Mouse (Mus musculus) midbrain, postnatal 0 days (tissue): ENCODE results near the gene Xylt1. TPM values are rescaled to one million over a fixed set of nuclear protein-coding genes. Genes with fewer than 3 reads are reported as not detected.
A peak's percentile ranks its signal among the peaks of the same experiment; 100 is the strongest.

Experiments used
- ATAC-seq: fragments of 200-750 bp; cut with Nextera tagmentation; 2 replicates; pipeline ENCODE4 v1.8.0; 2017; ENCODE audit warnings: moderate number of reproducible peaks, mild to moderate bottlenecking, moderate TSS enrichment, moderate library complexity; ENCODE audit not compliant: low FRiP score
- DNase-seq: peaks from one replicate; pipeline ENCODE4 v3.0.0-alpha.2; 2015; ENCODE audit warnings: low spot score
- H3K27ac ChIP-seq: fragments of 300-500 bp; sonication (generic); 2 replicates; pipeline ENCODE4 v1.5.1; 2014; ENCODE audit warnings: low read depth, mild to moderate bottlenecking, low read length, mixed read lengths
- H3K27me3 ChIP-seq: fragments of 300-500 bp; sonication (generic); 2 replicates; pipeline ENCODE4 v1.6.1; 2014; ENCODE audit warnings: low read length, control low read depth, mixed read lengths; ENCODE audit not compliant: insufficient read depth
- H3K36me3 ChIP-seq: fragments of 300-500 bp; sonication (generic); 2 replicates; pipeline ENCODE4 v1.6.1; 2014; ENCODE audit warnings: low read length, control low read depth, mixed read lengths; ENCODE audit not compliant: insufficient read depth
- H3K4me1 ChIP-seq: fragments of 300-500 bp; sonication (generic); 2 replicates; pipeline ENCODE4 v1.6.1; 2014; ENCODE audit warnings: mild to moderate bottlenecking, control low read depth, antibody characterized with exemption, low read length, mixed read lengths; ENCODE audit not compliant: insufficient read depth
- H3K4me2 ChIP-seq: fragments of 300-500 bp; sonication (generic); 2 replicates; pipeline ENCODE4 v1.6.1; 2014; ENCODE audit warnings: low read depth, mild to moderate bottlenecking, low read length, mixed read lengths; ENCODE audit not compliant: poor library complexity, severe bottlenecking
- H3K4me3 ChIP-seq: fragments of 300-500 bp; sonication (generic); 2 replicates; pipeline ENCODE4 v1.5.1; 2014; ENCODE audit warnings: low read depth, mild to moderate bottlenecking, low read length, moderate library complexity
- H3K9ac ChIP-seq: fragments of 300-500 bp; sonication (generic); replicated peaks from 2 replicates; pipeline ENCODE4 v1.6.1; 2014; ENCODE audit warnings: mild to moderate bottlenecking, low read length, moderate library complexity, mixed read lengths; ENCODE audit not compliant: poor library complexity, severe bottlenecking
- H3K9me3 ChIP-seq: fragments of 300-500 bp; sonication (generic); 2 replicates; pipeline ENCODE4 v1.6.1; 2016; ENCODE audit warnings: low read length, control low read depth
- CTCF ChIP-seq: IDR thresholded peaks from 2 replicates; pipeline ENCODE4 v1.5.1; 2016; ENCODE audit warnings: antibody characterized with exemption, mild to moderate bottlenecking
- WGBS: fragments of 180-500 bp; shearing (Covaris S2); extraction: QIAGEN DNeasy Blood & Tissue Kit; methylation state at CpG from one replicate; pipeline ENCODE4 v1.1.7; 2014; 5-methylcytosine and 5-hydroxymethylcytosine counted together
- polyA plus RNA-seq: library from polyadenylated mRNA; unstranded; fragments of >200 nt; fragmentation: Nextera tagmentation; extraction: Ambion mirVana; gene quantifications from 2 replicates; pipeline ENCODE4 v1.2.1, GENCODE M21; 2015
- total RNA-seq: library from RNA; depleted of rRNA; stranded (reverse); fragments of >200 nt; gene quantifications from 2 replicates; pipeline ENCODE4 v1.2.3, GENCODE M21; 2014

Gene Xylt1
- total and polyA plus RNA-seq, 2 experiments from 2014 or later = 2.5 to 16.4 TPM

- Histone ChIP-seq H3K27me3 (no peaks in the 10 kb centered on the region), H3K4me2 (no peak overlapping the region), H3K36me3 (no peaks in the 10 kb centered on the region; the same call in 1 of the 2 replicates), H3K4me1 (no peaks in the 10 kb centered on the region), H3K9ac (no peak overlapping the region), H3K27ac (no peak overlapping the region), H3K4me3 (no peak overlapping the region), H3K9me3 (no peaks in the 10 kb centered on the region)
- ATAC-seq (0 out of 2 replicates have a peak, but pooled peaks have one; percentile 47), DNase-seq (peak; percentile 44)
- no peak for TF ChIP-seq CTCF
- 25% methylated on average over 9 of the region's 9 CpGs for WGBS
Measured at GRCm38 (mm10) chr7:117563939-117564499, 183.2 kb downstream of the Xylt1 start.

GRCm38 (mm10) chr7:117564627-117565026 lies 183.8 kb downstream of the Xylt1 start:
- TF ChIP-seq CTCF = no peak
- no peak overlapping the region for H3K4me3 ChIP-seq
- H3K9me3 ChIP-seq = no peaks in the 10 kb centered on the region
- ATAC-seq (no peak), DNase-seq (no peak)
- no peaks in the 10 kb centered on the region for H3K4me1 ChIP-seq
- H3K4me2 ChIP-seq = no peak overlapping the region
- H3K27ac ChIP-seq = no peak overlapping the region
- H3K9ac ChIP-seq = no peak overlapping the region
- no peaks in the 10 kb centered on the region; the same call in 1 of the 2 replicates for H3K36me3 ChIP-seq
- 81% methylated on average over 4 of the region's 4 CpGs for WGBS
- H3K27me3 ChIP-seq = no peaks in the 10 kb centered on the region

GRCm38 (mm10) chr7:117566115-117566514 lies 185.3 kb downstream of the Xylt1 start:
- no peak overlapping the region for H3K27ac ChIP-seq
- no peaks in the 10 kb centered on the region for H3K36me3 ChIP-seq
- WGBS = 71% methylated on average over 2 of the region's 2 CpGs
- peak; percentile 63 for TF ChIP-seq CTCF
- DNase-seq = peak; percentile 42
- no peaks in the 10 kb centered on the region for H3K9me3 ChIP-seq
- H3K4me2 ChIP-seq = no peak overlapping the region
- no peak overlapping the region for H3K4me3 ChIP-seq
- ATAC-seq = no peak
- no peak overlapping the region for H3K9ac ChIP-seq
- H3K4me1 ChIP-seq = no peaks in the 10 kb centered on the region
- H3K27me3 ChIP-seq = no peaks in the 10 kb centered on the region

- Histone ChIP-seq H3K4me2 (no peak overlapping the region), H3K27me3 (no peaks in the 10 kb centered on the region), H3K4me1 (no peaks in the 10 kb centered on the region), H3K4me3 (no peak overlapping the region), H3K9me3 (no peaks in the 10 kb centered on the region), H3K27ac (no peak overlapping the region), H3K9ac (no peak overlapping the region), H3K36me3 (no peaks in the 10 kb centered on the region)
- no peak for TF ChIP-seq CTCF
- no peak for ATAC-seq
- 85% methylated on average over 1 of the region's 1 CpGs for WGBS
- DNase-seq = no peak
Measured at GRCm38 (mm10) chr7:117566833-117567232, 186.1 kb downstream of the Xylt1 start.

GRCm38 (mm10) chr7:117567252-117567651 lies 186.5 kb downstream of the Xylt1 start:
- Histone ChIP-seq H3K36me3 (no peaks in the 10 kb centered on the region), H3K4me2 (no peak overlapping the region), H3K27me3 (no peaks in the 10 kb centered on the region), H3K9ac (no peak overlapping the region), H3K9me3 (no peaks in the 10 kb centered on the region), H3K4me3 (no peak overlapping the region), H3K4me1 (no peaks in the 10 kb centered on the region), H3K27ac (no peak overlapping the region)
- DNase-seq = no peak
- no peak for ATAC-seq
- 86% methylated on average over 5 of the region's 5 CpGs for WGBS
- TF ChIP-seq CTCF = no peak

- TF ChIP-seq CTCF = no peak
- Histone ChIP-seq H3K27me3 (no peaks in the 10 kb centered on the region), H3K9ac (no peak overlapping the region), H3K9me3 (no peaks in the 10 kb centered on the region), H3K4me3 (no peak overlapping the region), H3K4me1 (no peaks in the 10 kb centered on the region), H3K36me3 (no peaks in the 10 kb centered on the region), H3K4me2 (no peak overlapping the region), H3K27ac (no peak overlapping the region)
- no peak for ATAC-seq
- no peak for DNase-seq
- 85% methylated on average over 11 of the region's 11 CpGs for WGBS
Measured at GRCm38 (mm10) chr7:117567653-117568340, 187.0 kb downstream of the Xylt1 start.
